Comparison of ENCODE assay signal across 23 mouse cellular contexts in genomic region chr11:98293070-98293469, GRCm38 (mm10). TPM values are rescaled to one million over a fixed set of nuclear protein-coding genes. Genes with fewer than 3 reads are reported as not detected.
A peak's percentile ranks its signal among the peaks of the same experiment; 100 is the strongest.
DNase-seq lines count a peak whose midpoint lies in the region; ATAC-seq and TF ChIP-seq lines count a peak whose summit lies in the region.
"Had no signal": no experiment of that assay in that cellular context is flagged by ENCODE, and none has a peak within 500 bp of the region (broad histone marks: within the 10 kb centered on the region; RNA-seq: fewer than 3 reads in every experiment).

No protein-coding gene starts in this region.

- 50% methylated on average over 2 of the region's 2 CpGs for WGBS in kidney, adult 2 months
- 37% methylated on average over 2 of the region's 2 CpGs for WGBS in liver, adult 2 months
- 13% methylated on average over 2 of the region's 2 CpGs for WGBS in liver, embryonic 12.5 days (ENCODE audit: insufficient replicate concordance)

- no peak for TF ChIP-seq POLR2A in kidney, adult 2 months (IDR thresholded peaks at IDR 0.05; ENCODE audit: low read depth, low read length)
- no peak for TF ChIP-seq POLR2A in liver, adult 2 months (IDR thresholded peaks at IDR 0.05; ENCODE audit: extremely low read depth, insufficient read depth, low read length)

- peak; percentile 58 for DNase-seq in cerebellum, adult 9-10 months
- no peak for DNase-seq in cerebellum, postnatal 4 days (ENCODE audit: low spot score in 2 of 2)
- DNase-seq in kidney, adult 2 months = peak; percentile 40
- no peak for DNase-seq in kidney, postnatal 4 days
- DNase-seq in liver, adult 2 months (ENCODE audit: extremely low read depth, low read depth, low spot score) = peak; percentile 97
- DNase-seq in induced T-regulatory cell, adult 2 months (ENCODE audit: low read depth) = peak; percentile 20
- DNase-seq: adrenal gland, postnatal 14 days; B cell, adult 2 months; cerebellum, adult 18-20 months; cerebellum, postnatal 14 days; gastrocnemius, postnatal 36 days; heart, adult 11 months; heart, postnatal 36 days had no signal

- H3K36me3 ChIP-seq in kidney, adult 2 months (ENCODE audit: control insufficient read depth, insufficient read depth, low read length) = no peaks in the 10 kb centered on the region
- H3K36me3 ChIP-seq in liver, adult 2 months (ENCODE audit: control insufficient read depth, insufficient read depth, low read length) = no peaks in the 10 kb centered on the region
- no peaks in the 10 kb centered on the region for H3K36me3 ChIP-seq in liver, embryonic 12.5 days
- H3K36me3 ChIP-seq: embryonic facial prominence, embryonic 12.5 days; forebrain, embryonic 15.5 days; heart, embryonic 13.5 days had no signal

- no peak overlapping the region for H3K4me3 ChIP-seq in kidney, adult 2 months (ENCODE audit: insufficient read depth, low read depth, low read length)
- H3K4me3 ChIP-seq in liver, adult 2 months (ENCODE audit: insufficient read depth, low read depth, low read length) = no peak overlapping the region
- no peak overlapping the region for H3K4me3 ChIP-seq in liver, embryonic 12.5 days
- H3K4me3 ChIP-seq: embryonic facial prominence, embryonic 12.5 days; heart, embryonic 13.5 days had no signal

- no peak for ATAC-seq in liver, embryonic 12.5 days
- ATAC-seq: activated CD4-positive, CD25-positive, alpha-beta regulatory T cell, adult 4 months; CD4-positive, CD25-positive, alpha-beta regulatory T cell, adult 4 months; forebrain, embryonic 15.5 days; Patski had no signal

- TF ChIP-seq CTCF in kidney, adult 2 months (conservative IDR thresholded peaks at IDR 0.05; ENCODE audit: insufficient read depth, insufficient read length, low read depth, low read length) = no peak
- TF ChIP-seq CTCF in liver, adult 2 months (IDR thresholded peaks at IDR 0.05; ENCODE audit: low read depth, low read length) = no peak

- no peak overlapping the region for H3K9ac ChIP-seq in liver, adult 2 months (ENCODE audit: low read depth, low read length)
- H3K9ac ChIP-seq in liver, embryonic 12.5 days = no peak overlapping the region
- H3K9ac ChIP-seq: embryonic facial prominence, embryonic 12.5 days; forebrain, embryonic 15.5 days; heart, embryonic 13.5 days had no signal

- peaks cover 5% of the 10 kb centered on the region; the same call in 1 of the 2 replicates for H3K79me2 ChIP-seq in liver, adult 2 months (ENCODE audit: control insufficient read depth, insufficient read depth, low read length)

- H3K27ac ChIP-seq in kidney, adult 2 months (ENCODE audit: insufficient read depth, low read depth, low read length) = no peak overlapping the region
- peak overlapping the region; percentile 70 for H3K27ac ChIP-seq in liver, adult 2 months (replicated peaks; ENCODE audit: insufficient read depth, low read depth, low read length)
- H3K27ac ChIP-seq in liver, embryonic 12.5 days = no peak overlapping the region
- H3K27ac ChIP-seq: embryonic facial prominence, embryonic 12.5 days; heart, embryonic 13.5 days had no signal

- H3K27me3 ChIP-seq in kidney, adult 2 months (replicated peaks; ENCODE audit: control insufficient read depth, insufficient read depth, low read length) = no peaks in the 10 kb centered on the region
- no peaks in the 10 kb centered on the region for H3K27me3 ChIP-seq in liver, adult 2 months (ENCODE audit: control insufficient read depth, insufficient read depth, low read length)
- H3K27me3 ChIP-seq in liver, embryonic 12.5 days (replicated peaks) = peaks cover 96% of the 10 kb centered on the region
- H3K27me3 ChIP-seq: forebrain, embryonic 15.5 days had no signal

- no peaks in the 10 kb centered on the region for H3K9me3 ChIP-seq in liver, embryonic 12.5 days (replicated peaks)
- H3K9me3 ChIP-seq: embryonic facial prominence, embryonic 12.5 days; forebrain, embryonic 15.5 days; heart, embryonic 13.5 days had no signal

- H3K4me2 ChIP-seq in liver, embryonic 12.5 days = no peak overlapping the region
- H3K4me2 ChIP-seq: embryonic facial prominence, embryonic 12.5 days; heart, embryonic 13.5 days had no signal

- H3K4me1 ChIP-seq in kidney, adult 2 months (ENCODE audit: control insufficient read depth, insufficient read depth, low read length) = peaks cover 14% of the 10 kb centered on the region; the same call in 1 of the 2 replicates
- peaks cover 25% of the 10 kb centered on the region for H3K4me1 ChIP-seq in liver, adult 2 months (ENCODE audit: control insufficient read depth, insufficient read depth, low read length)
- H3K4me1 ChIP-seq in liver, embryonic 12.5 days = peaks cover 15% of the 10 kb centered on the region

RNA-seq across cellular contexts. Expression of gene Neurod2, which starts 36.4 kb away (rescaled TPM):
- polyA plus RNA-seq in kidney, adult 2 months (2012; rRNA removed) = not detected in 2 replicates
- not detected in 2 replicates for total RNA-seq in liver, adult 2 months (2014; rRNA removed)
- not detected in 2 replicates for polyA plus RNA-seq in liver, adult 2 months (2012; rRNA removed)
- not detected in 2 replicates for polyA plus RNA-seq in liver, embryonic 12.5 days (2016; fragmentation: Nextera tagmentation; extraction: Ambion mirVana)
- total RNA-seq: adrenal gland, adult 18-20 months; adrenal gland, postnatal 14 days; gastrocnemius, adult 8-10 months; gastrocnemius, postnatal 36 days; heart, postnatal 36 days had no signal
- polyA plus RNA-seq: activated CD4-positive, CD25-positive, alpha-beta regulatory T cell, adult 4 months; CD4-positive, CD25-positive, alpha-beta regulatory T cell, adult 4 months; heart, embryonic 13.5 days; heart, postnatal 0 days; Patski had no signal

RNA-seq across cellular contexts. Expression of gene Ppp1r1b, which starts 55.1 kb away (rescaled TPM):
- 84.7 and 94.6 TPM in 2 replicates for polyA plus RNA-seq in kidney, adult 2 months (2012; rRNA removed)
- total RNA-seq in liver, adult 2 months (2014; rRNA removed) = 0.55 and 0.87 TPM in 2 replicates
- polyA plus RNA-seq in liver, adult 2 months (2012; rRNA removed) = 2.8 and 4.3 TPM in 2 replicates
- polyA plus RNA-seq in liver, embryonic 12.5 days (2016; fragmentation: Nextera tagmentation; extraction: Ambion mirVana) = 0.10 TPM in 1 of 2 replicates, not detected in the other
- total RNA-seq: gastrocnemius, postnatal 36 days had no signal
- polyA plus RNA-seq: activated CD4-positive, CD25-positive, alpha-beta regulatory T cell, adult 4 months; CD4-positive, CD25-positive, alpha-beta regulatory T cell, adult 4 months had no signal

Comparison
In these comparisons a context has a peak if more than half of its experiments do, and no peak if none do; other contexts are left out.
1. DNase-seq: peak in cerebellum, adult 9-10 months (single experiment), kidney, adult 2 months (single experiment), liver, adult 2 months (single experiment) and induced T-regulatory cell, adult 2 months (single experiment); none in cerebellum, postnatal 4 days (0 of 2) and kidney, postnatal 4 days (0 of 2).
2. RNA of gene Ppp1r1b, which starts 55.1 kb away (polyA plus RNA-seq): 84.7 to 94.6 TPM in kidney, adult 2 months; 2.8 to 4.3 TPM in liver, adult 2 months and 0.10 TPM in liver, embryonic 12.5 days; every median in the first group is over 10 times any median in the second.